Mouse (Mus musculus) small intestine, adult 2 months (tissue): ENCODE results near the gene Sgpl1.

Experiments
- CTCF ChIP-seq: fragments of 200-500 bp; IDR thresholded peaks from 2 replicates; pipeline ENCODE4 v1.5.1; 2012; ENCODE audit warnings: low read depth, mild to moderate bottlenecking, control low read depth, inconsistent platforms, low read length, moderate library complexity, mixed read lengths; ENCODE audit not compliant: insufficient replicate concordance, insufficient read length; ENCODE audit errors: extremely low read depth
- POLR2A ChIP-seq: fragments of 200-500 bp; IDR thresholded peaks from 2 replicates; pipeline ENCODE4 v1.6.1; 2012; ENCODE audit warnings: low read depth, mild to moderate bottlenecking, control low read depth, inconsistent platforms, low read length, moderate library complexity

DNA sequence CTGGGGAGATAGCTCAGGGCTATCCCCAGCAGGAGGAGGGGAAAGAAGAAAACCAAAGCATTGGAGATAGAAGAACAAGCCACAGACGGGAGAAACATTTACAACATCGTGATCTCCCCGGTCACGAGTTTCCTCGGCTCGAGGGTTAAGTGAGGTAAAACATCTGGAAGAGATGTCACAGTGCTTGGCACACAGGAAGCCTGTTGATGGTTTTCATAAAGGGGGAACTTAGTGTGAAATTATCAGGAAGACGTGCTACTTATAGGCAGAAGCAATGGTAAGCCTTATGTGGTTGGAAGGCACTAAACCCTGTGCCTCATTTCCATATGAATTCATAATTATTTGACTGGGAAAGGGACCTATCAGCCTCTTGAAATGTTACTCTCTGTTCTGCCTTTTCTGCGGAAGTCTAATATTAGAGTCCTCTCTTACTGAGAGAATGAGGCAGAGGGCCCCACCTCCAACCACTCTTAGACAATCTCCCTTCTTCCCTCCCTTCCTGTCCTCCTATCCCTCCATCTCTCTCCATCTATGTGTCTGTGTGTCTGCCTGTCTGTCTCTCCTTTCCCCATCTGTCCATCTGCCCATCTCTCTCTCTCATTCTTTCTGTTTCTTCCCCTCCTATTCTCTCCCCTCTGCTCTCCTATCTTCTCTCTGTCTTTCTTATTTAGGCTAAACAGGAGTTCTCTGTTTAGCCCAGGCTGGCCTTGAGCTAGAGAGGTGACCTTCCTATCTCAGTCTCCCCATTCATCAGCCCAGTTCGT is 20.0 kb upstream of the Sgpl1 start:
- TF ChIP-seq CTCF (no peak), POLR2A (no peak)
